Mouse (Mus musculus): ENCODE data around the gene Impdh1. TPM values are rescaled to one million over a fixed set of nuclear protein-coding genes. Genes with fewer than 3 reads are reported as not detected.
A peak's percentile ranks its signal among the peaks of the same experiment; 100 is the strongest.

Gene Impdh1
- total and polyA plus RNA-seq, 2 experiments from 2014 or later, result 18.9 to 25.7 TPM

GRCm38 (mm10) chr6:29201341-29201740, 14.8 kb downstream of the Impdh1 start:
- Histone ChIP-seq H3K9ac (replicated peaks; ENCODE audit: low read depth, low read length) (no peak overlapping the region), H3K27ac (ENCODE audit: low read depth) (no peak overlapping the region), H3K9me3 (replicated peaks; ENCODE audit: control insufficient read depth, low read length) (no peaks in the 10 kb centered on the region), H3K4me3 (ENCODE audit: low read depth, low read length) (no peak overlapping the region), H3K27me3 (ENCODE audit: control insufficient read depth, insufficient read depth, low read length) (no peaks in the 10 kb centered on the region), H3K36me3 (replicated peaks; ENCODE audit: control insufficient read depth, insufficient read depth, low read length) (peaks cover 32% of the 10 kb centered on the region; the same call in 1 of the 2 replicates), H3K4me1 (ENCODE audit: control insufficient read depth, insufficient read depth) (no peaks in the 10 kb centered on the region), H3K4me2 (ENCODE audit: low read depth, low read length) (no peak overlapping the region)
- 84% methylated on average over 5 of the region's 5 CpGs for WGBS
- no peak for ATAC-seq (ENCODE audit: insufficient read depth, low read depth)
- no peak for DNase-seq (ENCODE audit: low spot score)
- TF ChIP-seq EP300 (IDR thresholded peaks at IDR 0.05; ENCODE audit: low read depth), result no peak
- TF ChIP-seq CTCF (IDR thresholded peaks at IDR 0.05; ENCODE audit: low read depth), result no peak

DNA sequence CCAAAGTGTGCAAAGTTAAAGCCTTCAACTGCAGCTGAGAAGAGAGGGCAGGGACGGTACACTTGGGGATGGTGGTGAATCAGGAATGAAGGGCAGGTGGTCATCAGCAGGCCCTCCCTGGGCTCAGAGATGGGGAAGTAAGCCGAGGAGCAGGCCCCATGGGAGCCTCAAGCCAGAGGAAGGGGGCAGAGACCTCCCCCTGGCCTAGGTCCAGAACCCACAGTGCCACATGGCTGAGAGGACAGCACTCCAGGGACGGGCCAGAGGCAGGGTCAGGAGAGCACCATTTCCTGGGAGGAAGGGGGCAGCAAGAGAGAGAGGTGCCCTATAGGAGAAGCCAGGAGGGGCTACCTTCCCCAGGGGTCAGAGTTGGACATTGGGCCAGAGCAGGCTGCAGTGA, 15.7 kb downstream of the Impdh1 start:
- no peak overlapping the region for H3K27ac ChIP-seq (ENCODE audit: low read depth)
- H3K4me3 ChIP-seq (ENCODE audit: low read depth, low read length), result no peak overlapping the region
- TF ChIP-seq EP300 (IDR thresholded peaks at IDR 0.05; ENCODE audit: low read depth), result no peak
- TF ChIP-seq CTCF (IDR thresholded peaks at IDR 0.05; ENCODE audit: low read depth), result no peak
- no peak overlapping the region for H3K4me2 ChIP-seq (ENCODE audit: low read depth, low read length)
- 46% methylated on average over 3 of the region's 3 CpGs for WGBS
- H3K9ac ChIP-seq (replicated peaks; ENCODE audit: low read depth, low read length), result no peak overlapping the region
- DNase-seq (ENCODE audit: low spot score) (no peak), ATAC-seq (ENCODE audit: insufficient read depth, low read depth) (no peak)
- 0 out of 2 replicates have a peak, but pooled peaks cover 3% of the 10 kb centered on the region for H3K4me1 ChIP-seq (ENCODE audit: control insufficient read depth, insufficient read depth)
- H3K27me3 ChIP-seq (ENCODE audit: control insufficient read depth, insufficient read depth, low read length), result no peaks in the 10 kb centered on the region
- H3K9me3 ChIP-seq (replicated peaks; ENCODE audit: control insufficient read depth, low read length), result no peaks in the 10 kb centered on the region
- H3K36me3 ChIP-seq (replicated peaks; ENCODE audit: control insufficient read depth, insufficient read depth, low read length), result peaks cover 26% of the 10 kb centered on the region; the same call in 1 of the 2 replicates

- DNase-seq (ENCODE audit: low spot score) (no peak), ATAC-seq (ENCODE audit: insufficient read depth, low read depth) (no peak)
- H3K9ac ChIP-seq (replicated peaks; ENCODE audit: low read depth, low read length), result no peak overlapping the region
These were observed 16.8 kb downstream of the Impdh1 start for GRCm38 (mm10) chr6:29199223-29199855.

GRCm38 (mm10) chr6:29198309-29199222, 17.6 kb downstream of the Impdh1 start:
- ATAC-seq (ENCODE audit: insufficient read depth, low read depth) (peak; percentile 82), DNase-seq (ENCODE audit: low spot score) (peak; percentile 94)
- TF ChIP-seq EP300 (IDR thresholded peaks at IDR 0.05; ENCODE audit: low read depth), result no peak
- peak; percentile 92 for TF ChIP-seq CTCF (IDR thresholded peaks at IDR 0.05; ENCODE audit: low read depth)
- H3K4me1 ChIP-seq (ENCODE audit: control insufficient read depth, insufficient read depth), result peaks cover 9% of the 10 kb centered on the region; the same call in 1 of the 2 replicates
- peaks cover 17% of the 10 kb centered on the region; the same call in 1 of the 2 replicates for H3K36me3 ChIP-seq (replicated peaks; ENCODE audit: control insufficient read depth, insufficient read depth, low read length)
- no peak overlapping the region for H3K9ac ChIP-seq (replicated peaks; ENCODE audit: low read depth, low read length)
- no peaks in the 10 kb centered on the region for H3K9me3 ChIP-seq (replicated peaks; ENCODE audit: control insufficient read depth, low read length)
- WGBS, result 13% methylated on average over 25 of the region's 25 CpGs
- H3K27ac ChIP-seq (ENCODE audit: low read depth), result no peak overlapping the region
- H3K4me2 ChIP-seq (ENCODE audit: low read depth, low read length), result peak overlapping the region; percentile 59
- no peaks in the 10 kb centered on the region for H3K27me3 ChIP-seq (ENCODE audit: control insufficient read depth, insufficient read depth, low read length)
- H3K4me3 ChIP-seq (ENCODE audit: low read depth, low read length), result peak overlapping the region; percentile 32

More at GRCm38 (mm10) chr6:29199223-29199855, 16.8 kb downstream of the Impdh1 start:
- H3K9me3 ChIP-seq (replicated peaks; ENCODE audit: control insufficient read depth, low read length), result no peaks in the 10 kb centered on the region
- no peak overlapping the region for H3K27ac ChIP-seq (ENCODE audit: low read depth)
- H3K36me3 ChIP-seq (replicated peaks; ENCODE audit: control insufficient read depth, insufficient read depth, low read length), result peaks cover 22% of the 10 kb centered on the region; the same call in 1 of the 2 replicates
- H3K4me3 ChIP-seq (ENCODE audit: low read depth, low read length), result peak overlapping the region; percentile 32
- H3K4me2 ChIP-seq (ENCODE audit: low read depth, low read length), result peak overlapping the region; percentile 59
- 35% methylated on average over 8 of the region's 8 CpGs for WGBS
- peaks cover 4% of the 10 kb centered on the region; the same call in 1 of the 2 replicates for H3K4me1 ChIP-seq (ENCODE audit: control insufficient read depth, insufficient read depth)
- no peaks in the 10 kb centered on the region for H3K27me3 ChIP-seq (ENCODE audit: control insufficient read depth, insufficient read depth, low read length)
- TF ChIP-seq CTCF (IDR thresholded peaks at IDR 0.05; ENCODE audit: low read depth) (no peak), EP300 (IDR thresholded peaks at IDR 0.05; ENCODE audit: low read depth) (no peak)

GRCm38 (mm10) chr6:29195846-29196698, 20.1 kb downstream of the Impdh1 start:
- no peak overlapping the region for H3K27ac ChIP-seq (ENCODE audit: low read depth)
- H3K4me2 ChIP-seq (ENCODE audit: low read depth, low read length), result no peak overlapping the region
- H3K4me1 ChIP-seq (ENCODE audit: control insufficient read depth, insufficient read depth), result peaks cover 11% of the 10 kb centered on the region; the same call in 1 of the 2 replicates
- H3K36me3 ChIP-seq (replicated peaks; ENCODE audit: control insufficient read depth, insufficient read depth, low read length), result no peaks in the 10 kb centered on the region
- WGBS, result 75% methylated on average over 5 of the region's 5 CpGs
- DNase-seq (ENCODE audit: low spot score) (no peak), ATAC-seq (ENCODE audit: insufficient read depth, low read depth) (no peak)
- no peaks in the 10 kb centered on the region for H3K9me3 ChIP-seq (replicated peaks; ENCODE audit: control insufficient read depth, low read length)
- no peak overlapping the region for H3K4me3 ChIP-seq (ENCODE audit: low read depth, low read length)
- no peak for TF ChIP-seq CTCF (IDR thresholded peaks at IDR 0.05; ENCODE audit: low read depth)
- TF ChIP-seq EP300 (IDR thresholded peaks at IDR 0.05; ENCODE audit: low read depth), result no peak
- H3K27me3 ChIP-seq (ENCODE audit: control insufficient read depth, insufficient read depth, low read length), result no peaks in the 10 kb centered on the region
- no peak overlapping the region for H3K9ac ChIP-seq (replicated peaks; ENCODE audit: low read depth, low read length)
